Comparison of ENCODE assay signal across 25 mouse cellular contexts in the genomic region with DNA sequence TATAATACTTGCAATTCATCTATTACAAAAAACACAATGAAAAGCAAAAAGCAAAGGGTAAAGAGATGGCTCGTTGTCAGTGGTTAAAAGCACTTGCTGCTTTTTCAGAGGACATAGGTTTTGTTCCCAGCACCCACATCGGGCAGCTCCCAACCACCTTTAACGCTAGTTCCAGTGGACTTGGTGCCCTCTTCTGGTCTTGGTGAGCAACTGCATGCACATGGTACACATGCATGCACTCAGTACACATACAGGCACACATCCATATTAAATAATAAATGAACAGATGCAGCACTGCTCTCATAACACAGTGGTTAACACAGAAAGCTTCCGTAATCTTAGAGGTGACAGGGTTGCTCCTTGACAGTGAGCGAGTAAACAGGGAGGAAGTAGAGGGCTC. TPM values are rescaled to one million over a fixed set of nuclear protein-coding genes. Genes with fewer than 3 reads are reported as not detected.
DNase-seq lines count a peak whose midpoint lies in the region; ATAC-seq and TF ChIP-seq lines count a peak whose summit lies in the region.
"Had no signal": no experiment of that assay in that cellular context is flagged by ENCODE, and none has a peak within 500 bp of the region (broad histone marks: within the 10 kb centered on the region; RNA-seq: fewer than 3 reads in every experiment).

No protein-coding gene starts in this region.

- H3K79me2 ChIP-seq in heart, adult 2 months (replicated peaks; ENCODE audit: control insufficient read depth, insufficient read depth, low read length) = no peaks in the 10 kb centered on the region

- H3K27me3 ChIP-seq in heart, adult 2 months (ENCODE audit: control insufficient read depth, insufficient read depth, low read length) = 0 out of 2 replicates have a peak, but pooled peaks cover 1% of the 10 kb centered on the region
- no peaks in the 10 kb centered on the region for H3K27me3 ChIP-seq in liver, embryonic 14.5 days (ENCODE audit: control insufficient read depth, insufficient read depth, low read length)
- no peaks in the 10 kb centered on the region for H3K27me3 ChIP-seq in liver, embryonic 11.5 days (replicated peaks; ENCODE audit: control insufficient read depth, insufficient read depth, low read length)
- no peaks in the 10 kb centered on the region for H3K27me3 ChIP-seq in testis, adult 2 months (ENCODE audit: control insufficient read depth, insufficient read depth, low read length)
- H3K27me3 ChIP-seq in kidney, embryonic 16.5 days (ENCODE audit: insufficient read depth, low read length) = no peaks in the 10 kb centered on the region
- H3K27me3 ChIP-seq: embryonic facial prominence, embryonic 15.5 days; forebrain, embryonic 15.5 days; heart, embryonic 13.5 days had no signal

- TF ChIP-seq CTCF in heart, adult 2 months (IDR thresholded peaks at IDR 0.05) = 0 out of 2 replicates have a peak, but pooled peaks have one; percentile 13
- TF ChIP-seq CTCF in liver, embryonic 14.5 days (IDR thresholded peaks at IDR 0.05; ENCODE audit: low read depth) = peak; percentile 48
- TF ChIP-seq CTCF in testis, adult 2 months (IDR thresholded peaks at IDR 0.05; ENCODE audit: control insufficient read depth, insufficient read depth, insufficient replicate concordance, low read depth, low read length) = peak; percentile 27; the same call in 1 of the 2 replicates

- no peaks in the 10 kb centered on the region for H3K36me3 ChIP-seq in heart, adult 2 months (ENCODE audit: control insufficient read depth, insufficient read depth, low read length)
- no peaks in the 10 kb centered on the region for H3K36me3 ChIP-seq in liver, embryonic 14.5 days (replicated peaks; ENCODE audit: control insufficient read depth, insufficient read depth, low read depth)
- H3K36me3 ChIP-seq in liver, embryonic 11.5 days (ENCODE audit: control insufficient read depth, insufficient read depth, low read length) = no peaks in the 10 kb centered on the region
- no peaks in the 10 kb centered on the region for H3K36me3 ChIP-seq in testis, adult 2 months (ENCODE audit: control insufficient read depth, insufficient read depth, low read length)
- no peaks in the 10 kb centered on the region for H3K36me3 ChIP-seq in kidney, embryonic 16.5 days (ENCODE audit: insufficient read depth, low read length)
- H3K36me3 ChIP-seq: embryonic facial prominence, embryonic 15.5 days; forebrain, embryonic 15.5 days; heart, embryonic 13.5 days; limb, embryonic 10.5 days had no signal

- no peak for ATAC-seq in liver, embryonic 14.5 days (ENCODE audit: insufficient read depth)
- no peak for ATAC-seq in liver, embryonic 11.5 days (replicated peaks; ENCODE audit: low FRiP score)
- no peak for ATAC-seq in kidney, embryonic 16.5 days (ENCODE audit: low FRiP score, low TSS enrichment)
- ATAC-seq: forebrain, embryonic 15.5 days; intestine, embryonic 16.5 days had no signal

- intact Hi-C loops in heart, adult 2 months (cut with DNase I) = no loop called here
- intact Hi-C loops in heart, postnatal 14 days (cut with DNase I) = no loop called here

- TF ChIP-seq EP300 in heart, adult 2 months (IDR thresholded peaks at IDR 0.05; ENCODE audit: insufficient read depth, low read depth, low read length) = no peak
- no peak for TF ChIP-seq EP300 in liver, embryonic 14.5 days (IDR thresholded peaks at IDR 0.05; ENCODE audit: low read depth)

- no peaks in the 10 kb centered on the region for H3K9me3 ChIP-seq in liver, embryonic 14.5 days (ENCODE audit: control insufficient read depth, low read length)
- H3K9me3 ChIP-seq in liver, embryonic 11.5 days (ENCODE audit: control insufficient read depth, low read length) = peaks cover 4% of the 10 kb centered on the region; the same call in 1 of the 2 replicates
- peaks cover 6% of the 10 kb centered on the region for H3K9me3 ChIP-seq in kidney, embryonic 16.5 days (ENCODE audit: low read length)
- H3K9me3 ChIP-seq: forebrain, embryonic 15.5 days; limb, embryonic 10.5 days had no signal

- H3K4me3 ChIP-seq in heart, adult 2 months = no peak overlapping the region
- H3K4me3 ChIP-seq in liver, embryonic 14.5 days (ENCODE audit: insufficient read depth in 1 of 2, low read depth in 2 of 2, low read length in 2 of 2) = no peak overlapping the region
- no peak overlapping the region for H3K4me3 ChIP-seq in liver, embryonic 11.5 days (ENCODE audit: low read depth, low read length)
- no peak overlapping the region for H3K4me3 ChIP-seq in testis, adult 2 months (ENCODE audit: control insufficient read depth, low read depth, low read length)
- H3K4me3 ChIP-seq in kidney, embryonic 16.5 days (ENCODE audit: low read length) = no peak overlapping the region
- H3K4me3 ChIP-seq: embryonic facial prominence, embryonic 15.5 days; forebrain, embryonic 15.5 days; heart, embryonic 13.5 days; limb, embryonic 10.5 days had no signal

- no peak overlapping the region for H3K27ac ChIP-seq in heart, adult 2 months
- H3K27ac ChIP-seq in liver, embryonic 14.5 days = no peak overlapping the region
- no peak overlapping the region for H3K27ac ChIP-seq in liver, embryonic 11.5 days (ENCODE audit: low read depth, low read length)
- H3K27ac ChIP-seq in testis, adult 2 months (ENCODE audit: control insufficient read depth, insufficient read depth, low read depth, low read length) = no peak overlapping the region
- H3K27ac ChIP-seq in kidney, embryonic 16.5 days (ENCODE audit: low read length) = no peak overlapping the region
- H3K27ac ChIP-seq: embryonic facial prominence, embryonic 15.5 days; forebrain, embryonic 15.5 days; heart, embryonic 13.5 days; hindbrain, embryonic 14.5 days; limb, embryonic 10.5 days; macrophage had no signal

- no peak for DNase-seq in heart, adult 2 months
- no peak for DNase-seq in heart, postnatal 14 days
- DNase-seq in liver, embryonic 14.5 days (ENCODE audit: low read depth in 3 of 3, low spot score in 3 of 3) = no peak
- DNase-seq in liver, embryonic 11.5 days (ENCODE audit: low spot score) = no peak
- DNase-seq in testis, postnatal 14 days (ENCODE audit: low spot score) = no peak
- DNase-seq in yolk sac, embryonic 10.5 days (ENCODE audit: low spot score) = no peak
- DNase-seq: adrenal gland, postnatal 14 days; cerebellum, adult 9-11 months; gastrocnemius, postnatal 25 days; heart, adult 18-20 months; kidney, postnatal 36 days; liver; lung, adult 2 months; right cerebral cortex, postnatal 14 days; thymus, postnatal 14 days had no signal

- TF ChIP-seq POLR2A in heart, adult 2 months (IDR thresholded peaks at IDR 0.05; ENCODE audit: insufficient read depth, low read depth, low read length) = no peak
- TF ChIP-seq POLR2A in testis, adult 2 months (IDR thresholded peaks at IDR 0.05; ENCODE audit: control insufficient read depth, low read depth, low read length) = no peak

- H3K9ac ChIP-seq in heart, adult 2 months (ENCODE audit: low read depth, low read length) = no peak overlapping the region
- H3K9ac ChIP-seq in liver, embryonic 14.5 days (replicated peaks) = no peak overlapping the region
- no peak overlapping the region for H3K9ac ChIP-seq in liver, embryonic 11.5 days (ENCODE audit: low read depth, low read length)
- H3K9ac ChIP-seq in kidney, embryonic 16.5 days (replicated peaks; ENCODE audit: low read length) = no peak overlapping the region
- H3K9ac ChIP-seq: embryonic facial prominence, embryonic 15.5 days; forebrain, embryonic 15.5 days; heart, embryonic 13.5 days; hindbrain, embryonic 14.5 days had no signal

- 95% methylated on average over 5 of the region's 5 CpGs for WGBS in heart, adult 2 months
- WGBS in liver, embryonic 14.5 days (ENCODE audit: insufficient replicate concordance) = 81% methylated on average over 5 of the region's 5 CpGs
- WGBS in liver, embryonic 11.5 days = 87% methylated on average over 5 of the region's 5 CpGs
- 94% methylated on average over 5 of the region's 5 CpGs for WGBS in kidney, embryonic 16.5 days

- no peaks in the 10 kb centered on the region for H3K4me1 ChIP-seq in heart, adult 2 months (ENCODE audit: control insufficient read depth, insufficient read depth, low read length)
- no peaks in the 10 kb centered on the region for H3K4me1 ChIP-seq in liver, embryonic 14.5 days (replicated peaks; ENCODE audit: control insufficient read depth in 2 of 2, insufficient read depth in 2 of 2, low read length in 1 of 2)
- no peaks in the 10 kb centered on the region for H3K4me1 ChIP-seq in liver, embryonic 11.5 days (replicated peaks; ENCODE audit: control insufficient read depth, insufficient read depth, low read length)
- peaks cover 2% of the 10 kb centered on the region for H3K4me1 ChIP-seq in testis, adult 2 months (ENCODE audit: control insufficient read depth, insufficient read depth, low read length)
- no peaks in the 10 kb centered on the region for H3K4me1 ChIP-seq in kidney, embryonic 16.5 days (ENCODE audit: insufficient read depth, low read length)
- H3K4me1 ChIP-seq: embryonic facial prominence, embryonic 15.5 days; heart, embryonic 13.5 days; limb, embryonic 10.5 days had no signal

- H3K4me2 ChIP-seq in liver, embryonic 14.5 days (ENCODE audit: low read depth) = no peak overlapping the region
- no peak overlapping the region for H3K4me2 ChIP-seq in liver, embryonic 11.5 days
- no peak overlapping the region for H3K4me2 ChIP-seq in kidney, embryonic 16.5 days (replicated peaks; ENCODE audit: low read depth, low read length)
- H3K4me2 ChIP-seq: embryonic facial prominence, embryonic 15.5 days; forebrain, embryonic 15.5 days; heart, embryonic 13.5 days; hindbrain, embryonic 14.5 days; midbrain, embryonic 11.5 days had no signal

RNA-seq across cellular contexts. Expression of gene Zfr, which starts 20.3 kb away (rescaled TPM):
- total RNA-seq in heart, adult 2 months (2021) = 10 to 100 TPM; 76.8 to 79.8 TPM
- 77.8 and 93.2 TPM in 2 replicates for polyA plus RNA-seq in heart, adult 2 months (2012; rRNA removed)
- total RNA-seq in heart, postnatal 14 days (2021) = 10 to 100 TPM; 83.0 to 89.6 TPM
- polyA plus RNA-seq in liver, embryonic 14.5 days (2012; rRNA removed) = 17.8 and 21.8 TPM in 2 replicates
- 42.2 and 49.5 TPM in 2 replicates for polyA plus RNA-seq in liver, embryonic 14.5 days (2014; fragmentation: Nextera tagmentation; extraction: Ambion mirVana)
- polyA plus RNA-seq in liver, embryonic 11.5 days (2014; fragmentation: Nextera tagmentation; extraction: Ambion mirVana) = 86.0 and 87.3 TPM in 2 replicates
- polyA plus RNA-seq in testis, adult 2 months (2012; rRNA removed) = 146 and 184 TPM in 2 replicates
- 101 and 108 TPM in 2 replicates for polyA plus RNA-seq in kidney, embryonic 16.5 days (2015; fragmentation: Nextera tagmentation; extraction: Ambion mirVana)
